Mouse (Mus musculus) adrenal gland, adult 10 weeks (tissue): ENCODE measurements around the gene Gm3164. TPM values are rescaled to one million over a fixed set of nuclear protein-coding genes. Genes with fewer than 3 reads are reported as not detected.

Experiments
- polyA plus RNA-seq: library from polyadenylated mRNA; stranded (reverse); fragments of 350-450 nt; fragmentation: Illumina TruSeq; extraction: RNeasy Lipid Tissue Mini Kit (QIAGEN cat#74804); gene quantifications from one replicate; pipeline ENCODE4 v1.2.3, GENCODE M21; 2014; ENCODE audit warnings: low read depth, low replicate concordance

The Gm3164 gene
- polyA plus RNA-seq = not detected

DNA sequence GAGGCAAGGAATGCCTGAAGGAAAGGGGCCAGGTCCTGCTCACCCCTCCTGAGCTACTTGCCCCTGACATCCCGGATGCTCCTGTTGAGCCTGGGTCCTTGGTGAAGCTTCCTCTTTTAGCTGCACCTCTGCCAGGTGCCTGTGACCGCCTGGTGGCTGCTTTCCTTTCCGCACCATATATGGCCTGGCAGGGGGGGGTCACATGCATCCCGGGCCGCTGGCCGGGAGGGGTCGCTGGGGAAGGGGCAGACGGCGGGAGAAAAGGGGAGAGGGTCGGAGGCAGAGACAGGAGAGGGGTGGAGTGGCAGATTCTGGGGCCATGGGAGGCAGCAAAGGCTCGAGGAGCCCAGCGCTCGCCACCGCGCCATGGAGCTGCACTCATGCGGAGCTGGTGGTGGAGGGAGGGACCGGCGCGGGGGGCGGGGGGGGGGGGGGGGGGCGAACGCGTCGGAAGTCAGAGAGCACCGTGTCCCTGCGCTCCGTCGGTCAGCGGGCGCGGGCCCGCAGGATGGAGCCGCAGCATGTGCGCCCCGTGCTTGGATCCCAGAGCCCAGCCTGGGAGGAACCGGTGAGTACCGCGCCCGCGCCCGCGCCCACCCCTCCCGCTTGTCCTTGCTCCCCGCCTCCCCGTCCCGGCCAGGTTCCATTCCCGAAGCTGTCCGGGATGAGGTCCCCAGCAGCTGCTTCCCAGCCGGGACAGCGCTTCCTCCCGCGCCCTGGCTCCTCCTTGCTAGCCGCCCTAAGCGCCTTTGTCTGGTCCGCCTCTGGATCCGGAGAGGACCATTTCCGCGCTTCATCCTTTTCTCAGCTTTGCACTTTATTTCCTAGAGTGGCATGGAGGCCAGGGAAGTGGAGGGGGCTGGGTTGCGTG, at the start of gene Gm3164:
Gene Gm3164 (plus strand): TSS at position 484 of the 871 bp plus-strand sequence.

DNA sequence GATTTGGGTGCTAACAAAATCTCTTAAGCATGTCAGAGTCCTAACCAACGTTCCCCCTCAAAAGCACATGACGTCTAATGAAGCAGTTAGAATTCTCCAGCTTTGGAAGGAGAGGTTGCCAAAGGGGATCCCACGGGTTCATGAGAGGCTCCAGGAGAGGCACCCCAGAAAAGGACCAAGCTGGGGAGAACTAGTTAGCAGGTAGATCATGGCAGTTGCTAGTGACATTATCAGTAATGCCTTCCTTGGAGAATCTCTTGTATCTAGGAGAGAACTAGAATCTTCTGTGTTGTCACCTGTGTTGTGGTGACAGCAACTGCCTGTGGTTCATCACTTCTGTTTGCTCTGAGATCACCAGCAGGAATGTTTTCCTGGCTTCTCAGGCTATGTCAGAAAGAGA, 18.0 kb upstream of the Gm3164 start, which contains the start of gene Gm3159:
Gene Gm3159 (plus strand): TSS at position 301 of the 400 bp plus-strand sequence.

DNA sequence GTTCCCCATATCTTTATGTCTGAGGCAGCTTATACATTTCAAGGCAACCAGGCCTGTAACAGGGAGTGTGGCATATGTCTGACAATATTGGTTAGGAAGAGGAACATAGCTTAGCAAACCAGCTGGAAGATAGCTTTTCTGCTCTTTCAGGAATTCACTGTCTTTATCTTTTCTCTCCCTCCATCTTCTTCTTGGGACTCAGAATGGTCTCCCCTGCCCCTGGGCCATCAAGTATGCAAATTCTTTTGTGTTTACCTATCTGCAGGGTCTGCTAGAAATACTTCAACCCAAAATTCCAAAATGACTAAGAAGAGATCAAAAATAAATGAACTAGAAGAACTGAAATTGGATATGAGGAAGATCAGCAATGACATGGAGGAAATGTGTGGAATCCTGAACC, 15.4 kb downstream of the Gm3164 start, which contains the start of gene Gm3173:
Gene Gm3173 (plus strand): TSS at position 301 of the 400 bp plus-strand sequence.

DNA sequence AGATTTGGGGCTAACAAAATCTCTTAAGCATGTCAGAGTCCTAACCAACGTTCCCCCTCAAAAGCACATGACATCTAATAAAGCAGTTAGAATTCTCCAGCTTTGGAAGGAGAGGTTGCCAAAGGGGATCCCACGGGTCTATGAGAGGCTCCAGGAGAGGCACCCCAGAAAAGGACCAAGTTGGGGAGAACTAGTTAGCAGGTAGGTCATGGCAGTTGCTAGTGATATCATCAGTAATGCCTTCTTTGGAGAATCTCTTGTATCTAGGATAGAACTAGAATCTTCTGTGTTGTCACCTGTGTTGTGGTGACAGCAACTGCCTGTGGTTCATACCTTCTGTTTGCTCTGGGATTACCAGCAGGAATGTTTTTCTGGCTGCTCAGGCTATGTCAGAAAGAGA, 66.2 kb downstream of the Gm3164 start, which contains the start of gene Gm3182:
Gene Gm3182 (plus strand): TSS at position 301 of the 400 bp plus-strand sequence.

Other genes with a start within 250 kb of the Gm3164 start
- gene Gm2974, start 232.9 kb upstream of the Gm3164 start, polyA plus RNA-seq = not detected
- gene Gm3138, start 165.8 kb upstream of the Gm3164 start, polyA plus RNA-seq = not detected
- gene Gm3149, start 98.2 kb upstream of the Gm3164 start, polyA plus RNA-seq = not detected
- not detected for gene 2610042L04Rik, start 80.7 kb upstream of the Gm3164 start, polyA plus RNA-seq
- not detected for gene Gm3159, start 17.9 kb upstream of the Gm3164 start, polyA plus RNA-seq
- not detected for gene Gm3173, start 15.5 kb downstream of the Gm3164 start, polyA plus RNA-seq
- not detected for gene Gm3182, start 66.3 kb downstream of the Gm3164 start, polyA plus RNA-seq
- not detected for gene Gm3047, start 140.0 kb downstream of the Gm3164 start, polyA plus RNA-seq
- not detected for gene Gm8159, start 216.9 kb downstream of the Gm3164 start, polyA plus RNA-seq
- gene Gm3239, start 248.7 kb downstream of the Gm3164 start, polyA plus RNA-seq = not detected